In genomic region chr12:98548141-98548540, GRCm38 (mm10) we compare ENCODE assay signal across 27 mouse cellular contexts. TPM values are rescaled to one million over a fixed set of nuclear protein-coding genes. Genes with fewer than 3 reads are reported as not detected.
DNase-seq lines count a peak whose midpoint lies in the region; ATAC-seq lines count a peak whose summit lies in the region.
"Had no signal": no experiment of that assay in that cellular context is flagged by ENCODE, and none has a peak within 500 bp of the region (broad histone marks: within the 10 kb centered on the region; RNA-seq: fewer than 3 reads in every experiment).

No protein-coding gene starts in this region.

- H3K9ac ChIP-seq in kidney, embryonic 14.5 days (ENCODE audit: low read depth, low read length): no peak overlapping the region
- H3K9ac ChIP-seq: hindbrain, embryonic 14.5 days; limb, embryonic 12.5 days; liver, postnatal 0 days; stomach, embryonic 15.5 days had no signal

- WGBS in heart, embryonic 10.5 days: 78% methylated on average over 9 of the region's 9 CpGs
- WGBS in kidney, embryonic 14.5 days: 80% methylated on average over 9 of the region's 9 CpGs

- H3K4me1 ChIP-seq in heart, embryonic 10.5 days: no peaks in the 10 kb centered on the region
- no peaks in the 10 kb centered on the region for H3K4me1 ChIP-seq in kidney, embryonic 14.5 days (ENCODE audit: control insufficient read depth, insufficient read depth, low read length)
- H3K4me1 ChIP-seq: limb, embryonic 12.5 days; stomach, embryonic 15.5 days had no signal

- DNase-seq in heart, embryonic 10.5 days (ENCODE audit: low spot score): peak; percentile 42
- DNase-seq in heart, postnatal 25 days (ENCODE audit: low spot score): no peak
- DNase-seq in cerebellum, adult 9-10 months: peak; percentile 92
- no peak for DNase-seq in urinary bladder, adult 18-20 months (ENCODE audit: low spot score in 2 of 2)
- DNase-seq: adrenal gland, postnatal 14 days; heart, postnatal 4 days; kidney, adult 18-20 months; kidney, postnatal 10 days; liver, postnatal 0 days; lung, postnatal 10 days; right cerebral cortex, adult 18-20 months; right cerebral cortex, postnatal 4 days; thymus, postnatal 36 days had no signal

- H3K27me3 ChIP-seq in heart, embryonic 10.5 days (ENCODE audit: insufficient read depth, poor library complexity, severe bottlenecking): no peaks in the 10 kb centered on the region
- H3K27me3 ChIP-seq in kidney, embryonic 14.5 days (ENCODE audit: control insufficient read depth, insufficient read depth, low read length): no peaks in the 10 kb centered on the region
- H3K27me3 ChIP-seq: CH12.LX; limb, embryonic 12.5 days; stomach, embryonic 15.5 days had no signal

- H3K36me3 ChIP-seq in heart, embryonic 10.5 days: no peaks in the 10 kb centered on the region
- H3K36me3 ChIP-seq in kidney, embryonic 14.5 days (ENCODE audit: control insufficient read depth, insufficient read depth, low read length): no peaks in the 10 kb centered on the region
- H3K36me3 ChIP-seq: limb, embryonic 12.5 days; stomach, embryonic 15.5 days had no signal

- H3K27ac ChIP-seq in heart, embryonic 10.5 days: no peak overlapping the region
- no peak overlapping the region for H3K27ac ChIP-seq in kidney, embryonic 14.5 days (ENCODE audit: low read depth, low read length)
- H3K27ac ChIP-seq: hindbrain, embryonic 14.5 days; limb, embryonic 12.5 days; stomach, embryonic 15.5 days had no signal

- intact Hi-C loops in heart, postnatal 25 days (cut with DNase I): no loop called here

- H3K4me2 ChIP-seq in kidney, embryonic 14.5 days (replicated peaks; ENCODE audit: low read depth, low read length): no peak overlapping the region
- H3K4me2 ChIP-seq: hindbrain, embryonic 14.5 days; limb, embryonic 12.5 days; liver, embryonic 11.5 days; midbrain, embryonic 11.5 days; stomach, embryonic 15.5 days had no signal

- peak; percentile 41; the same call in 1 of the 2 replicates for ATAC-seq in cerebellum, adult (ENCODE audit: insufficient number of reproducible peaks, low FRiP score, low TSS enrichment)
- no peak for ATAC-seq in megakaryocyte progenitor cell, adult 5-6 weeks (replicated peaks; ENCODE audit: poor library complexity)
- no peak for ATAC-seq in kidney, embryonic 14.5 days (ENCODE audit: low FRiP score, low TSS enrichment)
- ATAC-seq: forebrain, embryonic 14.5 days; inflammation-experienced regulatory T-cells, adult 6 months; liver, postnatal 0 days had no signal

- H3K9me3 ChIP-seq in heart, embryonic 10.5 days: no peaks in the 10 kb centered on the region
- no peaks in the 10 kb centered on the region for H3K9me3 ChIP-seq in kidney, embryonic 14.5 days (ENCODE audit: control insufficient read depth, low read length)
- H3K9me3 ChIP-seq: limb, embryonic 12.5 days; stomach, embryonic 15.5 days had no signal

- H3K4me3 ChIP-seq in heart, embryonic 10.5 days: no peak overlapping the region
- H3K4me3 ChIP-seq in kidney, embryonic 14.5 days (ENCODE audit: low read length): no peak overlapping the region
- H3K4me3 ChIP-seq: limb, embryonic 12.5 days; stomach, embryonic 15.5 days had no signal

RNA-seq across cellular contexts. Expression of gene Kcnk10, which starts 30.0 kb away (rescaled TPM):
- 0.28 and 0.62 TPM in 2 replicates for polyA plus RNA-seq in heart, embryonic 10.5 days (2016; fragmentation: Nextera tagmentation; extraction: Ambion mirVana)
- total RNA-seq in heart, postnatal 25 days (2021): not detected
- total RNA-seq in megakaryocyte progenitor cell, adult 5-6 weeks (2015): not detected in 2 replicates
- total RNA-seq in megakaryocyte progenitor cell, adult 5-6 weeks (2017): not detected in 2 replicates
- 1.5 and 1.8 TPM in 2 replicates for polyA plus RNA-seq in kidney, embryonic 14.5 days (2014; fragmentation: Nextera tagmentation; extraction: Ambion mirVana)
- total RNA-seq: gastrocnemius, adult 8-10 months; granulocyte monocyte progenitor cell, adult 5-6 weeks; heart, postnatal 4 days; MEL had no signal
- polyA plus RNA-seq: inflammation-experienced regulatory T-cells, adult 6 months had no signal

Comparison
In these comparisons a context has a peak if more than half of its experiments do, and no peak if none do; other contexts are left out.
1. DNase-seq: peak in heart, embryonic 10.5 days (single experiment) and cerebellum, adult 9-10 months (single experiment); none in heart, postnatal 25 days (single experiment) and urinary bladder, adult 18-20 months (0 of 2).